In the genomic region with DNA sequence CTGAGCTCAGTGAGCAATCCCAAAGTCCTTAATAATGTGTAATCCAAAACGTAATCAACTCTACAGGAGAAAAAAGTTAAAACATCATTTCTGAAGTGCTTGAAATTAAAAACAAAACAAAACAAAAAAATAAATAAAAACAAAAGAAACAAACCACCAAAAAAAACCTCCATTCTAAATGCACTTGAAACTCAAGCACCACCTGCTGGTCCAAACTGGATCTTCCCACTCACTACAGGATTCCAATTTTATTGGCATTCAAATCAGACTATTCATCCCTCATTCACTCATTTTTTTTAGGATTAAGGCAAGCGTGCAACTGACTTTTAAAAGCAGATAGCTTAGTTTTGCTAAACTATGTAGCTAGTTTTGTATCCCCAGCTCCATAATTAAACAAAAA, we compare ENCODE assay signal across 12 mouse cellular contexts.
DNase-seq lines count a peak whose midpoint lies in the region; ATAC-seq and TF ChIP-seq lines count a peak whose summit lies in the region.
"Had no signal": no experiment of that assay in that cellular context is flagged by ENCODE, and none has a peak within 500 bp of the region (broad histone marks: within the 10 kb centered on the region; RNA-seq: fewer than 3 reads in every experiment).

No protein-coding gene starts in this region.

- no peaks in the 10 kb centered on the region for H3K27me3 ChIP-seq in heart, adult 2 months (ENCODE audit: control insufficient read depth, insufficient read depth, low read length)
- H3K27me3 ChIP-seq in heart, embryonic 11.5 days (ENCODE audit: control insufficient read depth, insufficient read depth, low read length) = no peaks in the 10 kb centered on the region
- H3K27me3 ChIP-seq: limb, embryonic 12.5 days had no signal

- no peak for DNase-seq in heart, adult 2 months
- peak; percentile 4 for DNase-seq in lung, postnatal 10 days
- no peak for DNase-seq in lung, postnatal 14 days
- DNase-seq in ZHBTc4 (ENCODE audit: low read depth, low spot score) = peak; percentile 2
- DNase-seq in left cerebral cortex, postnatal 4 days = peak; percentile 32
- DNase-seq in frontal cortex, postnatal 25 days (ENCODE audit: low spot score in 2 of 2) = no peak
- DNase-seq in adrenal gland, adult 8-10 months = no peak
- DNase-seq: adrenal gland, postnatal 10 days; lung, postnatal 4 days; thymus, postnatal 14 days had no signal

- H3K36me3 ChIP-seq in heart, adult 2 months (ENCODE audit: control insufficient read depth, insufficient read depth, low read length) = no peaks in the 10 kb centered on the region
- H3K36me3 ChIP-seq in heart, embryonic 11.5 days (ENCODE audit: control insufficient read depth, insufficient read depth, low read length) = no peaks in the 10 kb centered on the region
- H3K36me3 ChIP-seq: limb, embryonic 12.5 days had no signal

- H3K9me3 ChIP-seq in heart, embryonic 11.5 days (replicated peaks; ENCODE audit: control insufficient read depth, low read length) = no peaks in the 10 kb centered on the region
- H3K9me3 ChIP-seq: limb, embryonic 12.5 days had no signal

- no peak overlapping the region for H3K27ac ChIP-seq in heart, adult 2 months
- H3K27ac ChIP-seq in heart, embryonic 11.5 days (ENCODE audit: low read depth, low read length) = no peak overlapping the region
- H3K27ac ChIP-seq: limb, embryonic 12.5 days had no signal

- intact Hi-C loops in heart, adult 2 months (cut with DNase I) = no loop called here
- intact Hi-C loops in left cerebral cortex, postnatal 4 days (cut with DNase I) = no loop called here

- no peaks in the 10 kb centered on the region for H3K4me1 ChIP-seq in heart, adult 2 months (ENCODE audit: control insufficient read depth, insufficient read depth, low read length)
- no peaks in the 10 kb centered on the region for H3K4me1 ChIP-seq in heart, embryonic 11.5 days (ENCODE audit: control insufficient read depth, insufficient read depth, low read length)
- H3K4me1 ChIP-seq: limb, embryonic 12.5 days had no signal

- TF ChIP-seq POLR2A in heart, adult 2 months (IDR thresholded peaks at IDR 0.05; ENCODE audit: insufficient read depth, low read depth, low read length) = no peak

- H3K4me2 ChIP-seq in heart, embryonic 11.5 days = no peak overlapping the region
- H3K4me2 ChIP-seq: limb, embryonic 12.5 days had no signal

- no peaks in the 10 kb centered on the region for H3K79me2 ChIP-seq in heart, adult 2 months (replicated peaks; ENCODE audit: control insufficient read depth, insufficient read depth, low read length)

- no peak overlapping the region for H3K9ac ChIP-seq in heart, adult 2 months (ENCODE audit: low read depth, low read length)
- H3K9ac ChIP-seq in heart, embryonic 11.5 days (ENCODE audit: low read depth, low read length) = no peak overlapping the region
- H3K9ac ChIP-seq: limb, embryonic 12.5 days had no signal

- TF ChIP-seq EP300 in heart, adult 2 months (IDR thresholded peaks at IDR 0.05; ENCODE audit: insufficient read depth, low read depth, low read length) = no peak

- ATAC-seq in heart, embryonic 11.5 days (replicated peaks; ENCODE audit: insufficient number of reproducible peaks, low FRiP score, low TSS enrichment) = no peak

- H3K4me3 ChIP-seq in heart, adult 2 months = no peak overlapping the region
- H3K4me3 ChIP-seq in heart, embryonic 11.5 days (ENCODE audit: low read depth, low read length) = no peak overlapping the region
- H3K4me3 ChIP-seq: limb, embryonic 12.5 days had no signal

- WGBS in heart, adult 2 months = 28% methylated on average over 2 of the region's 2 CpGs
- WGBS in heart, embryonic 11.5 days (ENCODE audit: insufficient replicate concordance) = 28% methylated on average over 2 of the region's 2 CpGs

- TF ChIP-seq CTCF in heart, adult 2 months (IDR thresholded peaks at IDR 0.05) = 0 out of 2 replicates have a peak, but pooled peaks have one; percentile 16

Comparison
In these comparisons a context has a peak if more than half of its experiments do, and no peak if none do; other contexts are left out.
1. DNase-seq: peak in lung, postnatal 10 days (single experiment), ZHBTc4 (single experiment) and left cerebral cortex, postnatal 4 days (single experiment); none in heart, adult 2 months (0 of 2), lung, postnatal 14 days (single experiment), frontal cortex, postnatal 25 days (0 of 2) and adrenal gland, adult 8-10 months (single experiment).